Mouse (Mus musculus): ENCODE data around the gene Fam155a.

DNA sequence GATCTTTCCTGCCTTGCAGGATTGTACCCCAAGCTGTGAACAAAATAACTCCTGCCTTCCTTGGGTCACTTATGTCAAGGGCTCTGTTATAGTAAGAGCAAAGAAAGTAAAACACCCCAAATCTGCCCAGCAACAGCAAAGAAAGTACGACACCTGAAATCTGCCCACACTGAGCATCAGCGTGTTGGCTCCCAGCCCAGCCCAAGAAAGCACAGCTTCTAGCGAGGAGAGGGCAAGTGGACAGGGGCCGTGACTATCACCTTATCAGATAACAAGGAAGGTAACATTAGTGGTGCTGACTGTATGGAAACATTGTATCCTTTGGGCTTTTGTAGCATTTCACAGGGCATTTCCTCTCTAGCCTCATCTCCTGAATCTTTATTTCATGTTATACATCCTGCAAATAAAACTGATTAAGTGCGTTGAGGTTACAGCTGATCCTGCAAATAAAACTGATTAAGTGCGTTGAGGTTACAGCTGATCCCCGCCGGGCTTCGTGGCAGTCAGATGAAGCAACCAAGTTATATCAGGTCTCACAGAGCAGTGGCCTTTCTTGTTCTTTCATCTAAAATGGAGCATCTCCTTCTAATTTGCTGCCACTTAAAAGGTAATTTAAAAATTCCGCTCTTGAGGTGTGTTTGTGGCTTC, 435.6 kb downstream of the Fam155a start:
- TF ChIP-seq MAX (IDR thresholded peaks at IDR 0.05; ENCODE audit: low read depth) (no peak), POLR2A (IDR thresholded peaks at IDR 0.05; ENCODE audit: insufficient read length, low read depth) (no peak), CEBPB (IDR thresholded peaks at IDR 0.05; ENCODE audit: insufficient read depth, poor library complexity, severe bottlenecking) (no peak), E2F4 (IDR thresholded peaks at IDR 0.05; ENCODE audit: insufficient read depth) (no peak), USF1 (IDR thresholded peaks at IDR 0.05; ENCODE audit: low read depth) (no peak), POLR2AphosphoS2 (IDR thresholded peaks at IDR 0.05; ENCODE audit: insufficient read length, low read depth) (no peak), SRF (IDR thresholded peaks at IDR 0.05; ENCODE audit: control insufficient read depth, insufficient read length, low read depth) (no peak), MYOD1 (IDR thresholded peaks at IDR 0.05; ENCODE audit: control insufficient read depth in 1 of 3, insufficient read length in 2 of 3, low read depth in 2 of 3) (no peak), TCF12 (IDR thresholded peaks at IDR 0.05; ENCODE audit: insufficient read depth, poor library complexity, severe bottlenecking) (no peak), TCF3 (IDR thresholded peaks at IDR 0.05; ENCODE audit: insufficient read length, low read depth) (no peak)

Data from myocyte (in vitro differentiated cells).